Mouse (Mus musculus): ENCODE measurements around the gene Mfsd4b5.

DNA sequence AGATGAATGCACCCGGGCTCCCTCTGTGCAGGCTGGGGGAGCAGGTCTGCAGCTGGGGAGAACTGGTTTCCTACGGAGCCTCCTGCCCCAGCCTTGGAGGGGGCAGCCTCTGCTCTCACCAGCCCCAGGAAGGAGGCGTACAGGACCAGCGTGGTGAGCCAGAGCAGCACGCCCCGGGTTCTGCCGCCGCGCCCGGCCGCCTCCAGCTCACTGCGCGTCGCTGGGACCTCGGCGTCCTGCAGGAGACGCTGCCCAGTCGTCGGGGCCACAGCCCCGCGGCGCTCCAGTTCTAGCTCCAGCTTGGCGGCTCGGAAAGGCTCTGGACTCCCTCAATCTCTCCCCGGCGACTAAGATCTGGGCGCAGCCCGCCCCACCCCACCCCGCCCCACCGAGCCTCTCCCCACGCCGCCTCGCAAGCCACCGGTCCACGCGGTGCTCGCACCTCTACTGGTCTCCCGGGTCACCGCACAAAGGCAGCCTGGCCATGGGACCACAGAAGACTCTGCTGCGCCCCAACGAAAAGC is 59.8 kb downstream of the Mfsd4b5 start, which contains the start of gene Mfsd4b2:
- TF ChIP-seq CTCF (IDR thresholded peaks at IDR 0.05; ENCODE audit: low read depth, low read length) (no peak), TAL1 (conservative IDR thresholded peaks at IDR 0.05; ENCODE audit: low read depth, low read length) (no peak)
